Mouse (Mus musculus): ENCODE data around the gene Elane. TPM values are rescaled to one million over a fixed set of nuclear protein-coding genes. Genes with fewer than 3 reads are reported as not detected.

Elane gene
- polyA plus RNA-seq, 1 experiment from 2014 or later = not detected

- Histone ChIP-seq H3K9me3 (ENCODE audit: control insufficient read depth, low read length) (no peaks in the 10 kb centered on the region), H3K36me3 (ENCODE audit: control insufficient read depth, insufficient read depth, low read length) (peaks cover 50% of the 10 kb centered on the region), H3K9ac (ENCODE audit: low read length) (no peak overlapping the region), H3K27ac (ENCODE audit: low read depth) (no peak overlapping the region), H3K4me2 (ENCODE audit: low read length) (no peak overlapping the region), H3K4me1 (replicated peaks; ENCODE audit: control insufficient read depth, insufficient read depth, low read length) (peaks cover 6% of the 10 kb centered on the region; the same call in 1 of the 2 replicates), H3K27me3 (replicated peaks; ENCODE audit: control insufficient read depth, insufficient read depth, low read length) (no peaks in the 10 kb centered on the region), H3K4me3 (ENCODE audit: low read depth, low read length) (no peak overlapping the region)
- 87% methylated on average over 13 of the region's 13 CpGs for WGBS
- 0 out of 2 replicates have a peak, but pooled peaks have one; percentile 25 for ATAC-seq (replicated peaks; ENCODE audit: low FRiP score, low TSS enrichment, low read depth)
- DNase-seq (ENCODE audit: low spot score) = no peak
These were observed 10.8 kb downstream of the Elane start for GRCm38 (mm10) chr10:79896814-79897213.

GRCm38 (mm10) chr10:79897316-79898245 lies 11.5 kb downstream of the Elane start:
- Histone ChIP-seq H3K9me3 (ENCODE audit: control insufficient read depth, low read length) (no peaks in the 10 kb centered on the region), H3K27me3 (replicated peaks; ENCODE audit: control insufficient read depth, insufficient read depth, low read length) (no peaks in the 10 kb centered on the region), H3K36me3 (ENCODE audit: control insufficient read depth, insufficient read depth, low read length) (peaks cover 56% of the 10 kb centered on the region), H3K27ac (ENCODE audit: low read depth) (no peak overlapping the region), H3K4me1 (replicated peaks; ENCODE audit: control insufficient read depth, insufficient read depth, low read length) (peaks cover 6% of the 10 kb centered on the region; the same call in 1 of the 2 replicates), H3K4me3 (ENCODE audit: low read depth, low read length) (no peak overlapping the region), H3K9ac (ENCODE audit: low read length) (no peak overlapping the region), H3K4me2 (ENCODE audit: low read length) (no peak overlapping the region)
- peak; percentile 18; the same call in 1 of the 2 replicates for ATAC-seq (replicated peaks; ENCODE audit: low FRiP score, low TSS enrichment, low read depth)
- WGBS = 53% methylated on average over 20 of the region's 20 CpGs
- no peak for DNase-seq (ENCODE audit: low spot score)

- no peak overlapping the region for H3K9ac ChIP-seq (ENCODE audit: low read length)
- DNase-seq (ENCODE audit: low spot score) = no peak
- H3K4me2 ChIP-seq (ENCODE audit: low read length) = no peak overlapping the region
- H3K4me1 ChIP-seq (replicated peaks; ENCODE audit: control insufficient read depth, insufficient read depth, low read length) = peaks cover 6% of the 10 kb centered on the region; the same call in 1 of the 2 replicates
- 58% methylated on average over 2 of the region's 2 CpGs for WGBS
- H3K4me3 ChIP-seq (ENCODE audit: low read depth, low read length) = no peak overlapping the region
- no peaks in the 10 kb centered on the region; the same call in 1 of the 2 replicates for H3K9me3 ChIP-seq (ENCODE audit: control insufficient read depth, low read length)
- peaks cover 70% of the 10 kb centered on the region for H3K36me3 ChIP-seq (ENCODE audit: control insufficient read depth, insufficient read depth, low read length)
- ATAC-seq (replicated peaks; ENCODE audit: low FRiP score, low TSS enrichment, low read depth) = no peak
- no peaks in the 10 kb centered on the region for H3K27me3 ChIP-seq (replicated peaks; ENCODE audit: control insufficient read depth, insufficient read depth, low read length)
- H3K27ac ChIP-seq (ENCODE audit: low read depth) = no peak overlapping the region
These were observed 14.9 kb downstream of the Elane start for GRCm38 (mm10) chr10:79900951-79901410.

- Histone ChIP-seq H3K4me3 (ENCODE audit: low read depth, low read length) (no peak overlapping the region), H3K4me1 (replicated peaks; ENCODE audit: control insufficient read depth, insufficient read depth, low read length) (0 out of 2 replicates have a peak, but pooled peaks cover 4% of the 10 kb centered on the region), H3K36me3 (ENCODE audit: control insufficient read depth, insufficient read depth, low read length) (peaks cover 60% of the 10 kb centered on the region), H3K27ac (ENCODE audit: low read depth) (no peak overlapping the region), H3K27me3 (replicated peaks; ENCODE audit: control insufficient read depth, insufficient read depth, low read length) (no peaks in the 10 kb centered on the region), H3K9me3 (ENCODE audit: control insufficient read depth, low read length) (no peaks in the 10 kb centered on the region; the same call in 1 of the 2 replicates), H3K9ac (ENCODE audit: low read length) (no peak overlapping the region), H3K4me2 (ENCODE audit: low read length) (no peak overlapping the region)
- no peak for DNase-seq (ENCODE audit: low spot score)
- ATAC-seq (replicated peaks; ENCODE audit: low FRiP score, low TSS enrichment, low read depth) = no peak
- WGBS = 94% methylated on average over 9 of the region's 9 CpGs
These were observed 20.7 kb downstream of the Elane start for GRCm38 (mm10) chr10:79906712-79907111.

- Histone ChIP-seq H3K4me3 (ENCODE audit: low read depth, low read length) (no peak overlapping the region), H3K27me3 (replicated peaks; ENCODE audit: control insufficient read depth, insufficient read depth, low read length) (no peaks in the 10 kb centered on the region), H3K9ac (ENCODE audit: low read length) (no peak overlapping the region), H3K9me3 (ENCODE audit: control insufficient read depth, low read length) (no peaks in the 10 kb centered on the region; the same call in 1 of the 2 replicates), H3K27ac (ENCODE audit: low read depth) (no peak overlapping the region), H3K4me1 (replicated peaks; ENCODE audit: control insufficient read depth, insufficient read depth, low read length) (0 out of 2 replicates have a peak, but pooled peaks cover 4% of the 10 kb centered on the region), H3K4me2 (ENCODE audit: low read length) (no peak overlapping the region), H3K36me3 (ENCODE audit: control insufficient read depth, insufficient read depth, low read length) (peaks cover 61% of the 10 kb centered on the region)
- DNase-seq (ENCODE audit: low spot score) (no peak), ATAC-seq (replicated peaks; ENCODE audit: low FRiP score, low TSS enrichment, low read depth) (no peak)
- 89% methylated on average over 10 of the region's 10 CpGs for WGBS
These were observed 21.4 kb downstream of the Elane start for GRCm38 (mm10) chr10:79907415-79907814.

GRCm38 (mm10) chr10:79908167-79909091 lies 22.4 kb downstream of the Elane start, which contains the start of gene Med16:
Gene Med16, minus strand, starts transcription at chr10:79908923.
- 0 out of 2 replicates have a peak, but pooled peaks cover 4% of the 10 kb centered on the region for H3K4me1 ChIP-seq (replicated peaks; ENCODE audit: control insufficient read depth, insufficient read depth, low read length)
- no peaks in the 10 kb centered on the region for H3K27me3 ChIP-seq (replicated peaks; ENCODE audit: control insufficient read depth, insufficient read depth, low read length)
- WGBS = under 1% methylated on average over 52 of the region's 52 CpGs
- ATAC-seq (replicated peaks; ENCODE audit: low FRiP score, low TSS enrichment, low read depth) (peak; percentile 94), DNase-seq (ENCODE audit: low spot score) (peak; percentile 98)
- H3K9me3 ChIP-seq (ENCODE audit: control insufficient read depth, low read length) = no peaks in the 10 kb centered on the region; the same call in 1 of the 2 replicates
- peak within 1 kb of the TSS; percentile 46 for H3K4me2 ChIP-seq (ENCODE audit: low read length)
- peaks cover 51% of the 10 kb centered on the region for H3K36me3 ChIP-seq (ENCODE audit: control insufficient read depth, insufficient read depth, low read length)
- peak within 1 kb of the TSS; percentile 79 for H3K4me3 ChIP-seq (ENCODE audit: low read depth, low read length)
- peak within 1 kb of the TSS; percentile 95 for H3K9ac ChIP-seq (ENCODE audit: low read length)
- peak within 1 kb of the TSS; percentile 98 for H3K27ac ChIP-seq (ENCODE audit: low read depth)

- H3K9me3 ChIP-seq (ENCODE audit: control insufficient read depth, low read length) = no peaks in the 10 kb centered on the region; the same call in 1 of the 2 replicates
- H3K9ac ChIP-seq (ENCODE audit: low read length) = peak overlapping the region; percentile 95
- peaks cover 48% of the 10 kb centered on the region for H3K36me3 ChIP-seq (ENCODE audit: control insufficient read depth, insufficient read depth, low read length)
- peaks cover 5% of the 10 kb centered on the region; the same call in 1 of the 2 replicates for H3K4me1 ChIP-seq (replicated peaks; ENCODE audit: control insufficient read depth, insufficient read depth, low read length)
- ATAC-seq (replicated peaks; ENCODE audit: low FRiP score, low TSS enrichment, low read depth) (peak; percentile 44; the same call in 1 of the 2 replicates), DNase-seq (ENCODE audit: low spot score) (peak; percentile 82)
- H3K27me3 ChIP-seq (replicated peaks; ENCODE audit: control insufficient read depth, insufficient read depth, low read length) = no peaks in the 10 kb centered on the region
- 22% methylated on average over 14 of the region's 14 CpGs for WGBS
- H3K27ac ChIP-seq (ENCODE audit: low read depth) = peak overlapping the region; percentile 98
- peak overlapping the region; percentile 46 for H3K4me2 ChIP-seq (ENCODE audit: low read length)
- peak overlapping the region; percentile 79 for H3K4me3 ChIP-seq (ENCODE audit: low read depth, low read length)
These were observed 23.3 kb downstream of the Elane start for GRCm38 (mm10) chr10:79909092-79909922.

Data from intestine, embryonic 14.5 days (tissue).